ENCODE assay signal across 24 mouse cellular contexts in genomic region chr19:17570936-17571335, GRCm38 (mm10).
DNase-seq lines count a peak whose midpoint lies in the region; ATAC-seq and TF ChIP-seq lines count a peak whose summit lies in the region.
"Had no signal": no experiment of that assay in that cellular context is flagged by ENCODE, and none has a peak within 500 bp of the region (broad histone marks: within the 10 kb centered on the region; RNA-seq: fewer than 3 reads in every experiment).

No protein-coding gene starts in this region.

- peaks cover 14% of the 10 kb centered on the region; the same call in 1 of the 2 replicates for H3K36me3 ChIP-seq in intestine, embryonic 14.5 days (ENCODE audit: control insufficient read depth, insufficient read depth, low read length)
- H3K36me3 ChIP-seq in intestine, embryonic 16.5 days (ENCODE audit: control insufficient read depth, insufficient read depth, low read length), result no peaks in the 10 kb centered on the region
- H3K36me3 ChIP-seq in midbrain, embryonic 11.5 days (ENCODE audit: control insufficient read depth, insufficient read depth, low read length), result no peaks in the 10 kb centered on the region
- no peaks in the 10 kb centered on the region for H3K36me3 ChIP-seq in midbrain, postnatal 0 days (ENCODE audit: insufficient read depth, low read length)
- H3K36me3 ChIP-seq: forebrain, embryonic 15.5 days; G1E had no signal

- H3K4me3 ChIP-seq in intestine, embryonic 14.5 days (ENCODE audit: low read depth, low read length), result no peak overlapping the region
- no peak overlapping the region for H3K4me3 ChIP-seq in intestine, embryonic 16.5 days (ENCODE audit: low read length)
- no peak overlapping the region for H3K4me3 ChIP-seq in midbrain, embryonic 11.5 days (ENCODE audit: low read depth, low read length)
- no peak overlapping the region for H3K4me3 ChIP-seq in midbrain, postnatal 0 days (ENCODE audit: low read depth, low read length)
- H3K4me3 ChIP-seq: embryonic facial prominence, embryonic 10.5 days; embryonic facial prominence, embryonic 12.5 days; forebrain, embryonic 13.5 days; forebrain, embryonic 15.5 days had no signal

- no peak overlapping the region for H3K27ac ChIP-seq in intestine, embryonic 14.5 days (ENCODE audit: low read depth)
- H3K27ac ChIP-seq in intestine, embryonic 16.5 days (ENCODE audit: low read length), result no peak overlapping the region
- H3K27ac ChIP-seq in midbrain, embryonic 11.5 days (ENCODE audit: low read depth, low read length), result no peak overlapping the region
- H3K27ac ChIP-seq in midbrain, postnatal 0 days (ENCODE audit: low read depth, low read length), result no peak overlapping the region
- H3K27ac ChIP-seq: embryonic facial prominence, embryonic 10.5 days; embryonic facial prominence, embryonic 12.5 days; forebrain, embryonic 13.5 days; forebrain, embryonic 15.5 days had no signal

- no peaks in the 10 kb centered on the region for H3K27me3 ChIP-seq in intestine, embryonic 14.5 days (replicated peaks; ENCODE audit: control insufficient read depth, insufficient read depth, low read length)
- no peaks in the 10 kb centered on the region for H3K27me3 ChIP-seq in intestine, embryonic 16.5 days (replicated peaks; ENCODE audit: control insufficient read depth, insufficient read depth, low read length)
- no peaks in the 10 kb centered on the region for H3K27me3 ChIP-seq in midbrain, embryonic 11.5 days (ENCODE audit: control insufficient read depth, insufficient read depth, low read length)
- H3K27me3 ChIP-seq in midbrain, postnatal 0 days (ENCODE audit: insufficient read depth, low read length), result no peaks in the 10 kb centered on the region
- H3K27me3 ChIP-seq: CH12.LX; embryonic facial prominence, embryonic 12.5 days; forebrain, embryonic 13.5 days; forebrain, embryonic 15.5 days; Patski had no signal

- H3K9me3 ChIP-seq in intestine, embryonic 14.5 days (ENCODE audit: control insufficient read depth, low read length), result no peaks in the 10 kb centered on the region
- H3K9me3 ChIP-seq in intestine, embryonic 16.5 days (ENCODE audit: control insufficient read depth, low read length), result no peaks in the 10 kb centered on the region
- H3K9me3 ChIP-seq in midbrain, embryonic 11.5 days (ENCODE audit: control insufficient read depth, low read length), result no peaks in the 10 kb centered on the region
- no peaks in the 10 kb centered on the region for H3K9me3 ChIP-seq in midbrain, postnatal 0 days (ENCODE audit: low read length)
- H3K9me3 ChIP-seq: embryonic facial prominence, embryonic 10.5 days; embryonic facial prominence, embryonic 12.5 days; forebrain, embryonic 13.5 days; forebrain, embryonic 15.5 days; G1E had no signal

- H3K9ac ChIP-seq in intestine, embryonic 14.5 days (ENCODE audit: low read length), result no peak overlapping the region
- no peak overlapping the region for H3K9ac ChIP-seq in intestine, embryonic 16.5 days (ENCODE audit: low read depth, low read length)
- H3K9ac ChIP-seq in midbrain, embryonic 11.5 days (ENCODE audit: low read length), result no peak overlapping the region
- no peak overlapping the region for H3K9ac ChIP-seq in midbrain, postnatal 0 days (replicated peaks; ENCODE audit: low read length, poor library complexity, severe bottlenecking)
- H3K9ac ChIP-seq: embryonic facial prominence, embryonic 12.5 days; forebrain, embryonic 13.5 days; forebrain, embryonic 15.5 days had no signal

- ATAC-seq in intestine, embryonic 14.5 days (replicated peaks; ENCODE audit: low FRiP score, low TSS enrichment, low read depth), result no peak
- no peak for ATAC-seq in intestine, embryonic 16.5 days
- ATAC-seq in midbrain, embryonic 11.5 days (ENCODE audit: low FRiP score), result no peak
- no peak for ATAC-seq in midbrain, postnatal 0 days (ENCODE audit: low FRiP score)
- ATAC-seq: activated CD4-positive, CD25-positive, alpha-beta regulatory T cell, adult 4 months; CD4-positive, CD25-positive, alpha-beta regulatory T cell, adult 4 months; forebrain, embryonic 13.5 days; forebrain, embryonic 15.5 days; Patski had no signal

- peak; percentile 0 for DNase-seq in intestine, embryonic 14.5 days (ENCODE audit: low spot score)
- peak; percentile 66 for DNase-seq in kidney, adult 9 months
- no peak for DNase-seq in kidney, adult 11 months
- DNase-seq in midbrain, embryonic 11.5 days (ENCODE audit: low spot score, missing footprints), result peak; percentile 35
- no peak for DNase-seq in midbrain, postnatal 0 days (ENCODE audit: low spot score)
- DNase-seq: adrenal gland, adult 8-10 months; adrenal gland, postnatal 14 days; adrenal gland, postnatal 36 days; B cell, adult 2 months; cerebellum, adult 11-12 months; cerebellum, adult 2 months; cerebellum, adult 9-10 months; cerebellum, postnatal 10 days; cerebellum, postnatal 25 days had no signal

- 90% methylated on average over 2 of the region's 2 CpGs for WGBS in intestine, embryonic 14.5 days
- 84% methylated on average over 2 of the region's 2 CpGs for WGBS in intestine, embryonic 16.5 days
- 87% methylated on average over 2 of the region's 2 CpGs for WGBS in midbrain, embryonic 11.5 days
- 95% methylated on average over 2 of the region's 2 CpGs for WGBS in midbrain, postnatal 0 days

- no peak overlapping the region for H3K4me2 ChIP-seq in intestine, embryonic 14.5 days (ENCODE audit: low read length)
- H3K4me2 ChIP-seq in intestine, embryonic 16.5 days (ENCODE audit: low read depth, low read length), result no peak overlapping the region
- H3K4me2 ChIP-seq in midbrain, embryonic 11.5 days, result no peak overlapping the region
- no peak overlapping the region for H3K4me2 ChIP-seq in midbrain, postnatal 0 days (ENCODE audit: low read depth, low read length, poor library complexity, severe bottlenecking)
- H3K4me2 ChIP-seq: embryonic facial prominence, embryonic 12.5 days; forebrain, embryonic 13.5 days; forebrain, embryonic 15.5 days had no signal

- no peak for TF ChIP-seq CTCF in midbrain, postnatal 0 days (IDR thresholded peaks at IDR 0.05)

- H3K4me1 ChIP-seq in intestine, embryonic 14.5 days (replicated peaks; ENCODE audit: control insufficient read depth, insufficient read depth, low read length), result no peaks in the 10 kb centered on the region
- H3K4me1 ChIP-seq in intestine, embryonic 16.5 days (ENCODE audit: control insufficient read depth, insufficient read depth, low read length), result no peaks in the 10 kb centered on the region
- H3K4me1 ChIP-seq in midbrain, embryonic 11.5 days (ENCODE audit: control insufficient read depth, insufficient read depth, low read length), result no peaks in the 10 kb centered on the region
- no peaks in the 10 kb centered on the region for H3K4me1 ChIP-seq in midbrain, postnatal 0 days (ENCODE audit: insufficient read depth, low read length)
- H3K4me1 ChIP-seq: embryonic facial prominence, embryonic 10.5 days; embryonic facial prominence, embryonic 12.5 days; forebrain, embryonic 13.5 days; forebrain, embryonic 15.5 days had no signal

Comparison
In these comparisons a context has a peak if more than half of its experiments do, and no peak if none do; other contexts are left out.
1. DNase-seq: peak in intestine, embryonic 14.5 days (single experiment), kidney, adult 9 months (single experiment) and midbrain, embryonic 11.5 days (single experiment); none in kidney, adult 11 months (single experiment) and midbrain, postnatal 0 days (single experiment).